Mouse (Mus musculus): ENCODE results near the gene Cnr1.

Gene Cnr1

GRCm38 (mm10) chr4:33924234-33924888, at the start of gene Cnr1:
Gene Cnr1 (plus strand): TSS chr4:33924593.
- in situ Hi-C loops (cut with MboI): no loop called here

- in situ Hi-C loops (cut with MboI): no loop called here
These were observed 44.4 kb upstream of the Cnr1 start for GRCm38 (mm10) chr4:33879944-33880343.

- in situ Hi-C loops (cut with MboI): no loop called here
These were observed 38.4 kb upstream of the Cnr1 start for GRCm38 (mm10) chr4:33886026-33886425.

- in situ Hi-C loops (cut with MboI): no loop called here
These were observed 34.4 kb upstream of the Cnr1 start for GRCm38 (mm10) chr4:33889976-33890375.

- in situ Hi-C loops (cut with MboI): no loop called here
These were observed 32.1 kb upstream of the Cnr1 start for GRCm38 (mm10) chr4:33892178-33892869.

- in situ Hi-C loops (cut with MboI): no loop called here
These were observed 30.6 kb upstream of the Cnr1 start for GRCm38 (mm10) chr4:33893841-33894240.

GRCm38 (mm10) chr4:33895046-33895445, 29.3 kb upstream of the Cnr1 start:
- in situ Hi-C loops (cut with MboI): no loop called here

- in situ Hi-C loops (cut with MboI): no loop called here
These were observed 28.9 kb upstream of the Cnr1 start for GRCm38 (mm10) chr4:33895491-33895890.

- in situ Hi-C loops (cut with MboI): no loop called here
These were observed 22.7 kb upstream of the Cnr1 start for GRCm38 (mm10) chr4:33901659-33902058.

GRCm38 (mm10) chr4:33903812-33904340, 20.5 kb upstream of the Cnr1 start:
- in situ Hi-C loops (cut with MboI): no loop called here

- in situ Hi-C loops (cut with MboI): no loop called here
These were observed 19.6 kb upstream of the Cnr1 start for GRCm38 (mm10) chr4:33904826-33905225.

GRCm38 (mm10) chr4:33908786-33909185, 15.6 kb upstream of the Cnr1 start:
- in situ Hi-C loops (cut with MboI): no loop called here

- in situ Hi-C loops (cut with MboI): no loop called here
These were observed 8.7 kb upstream of the Cnr1 start for GRCm38 (mm10) chr4:33915730-33916129.

GRCm38 (mm10) chr4:33920807-33921206, 3.6 kb upstream of the Cnr1 start:
- in situ Hi-C loops (cut with MboI): no loop called here

GRCm38 (mm10) chr4:33923151-33923760, 1.1 kb upstream of the Cnr1 start:
- in situ Hi-C loops (cut with MboI): no loop called here

GRCm38 (mm10) chr4:33923761-33924233, 596 bp upstream of the Cnr1 start:
- in situ Hi-C loops (cut with MboI): no loop called here

- in situ Hi-C loops (cut with MboI): no loop called here
These were observed 474 bp downstream of the Cnr1 start for GRCm38 (mm10) chr4:33924889-33925245.

GRCm38 (mm10) chr4:33925489-33925888, 1.1 kb downstream of the Cnr1 start:
- in situ Hi-C loops (cut with MboI): no loop called here

- in situ Hi-C loops (cut with MboI): no loop called here
These were observed 1.6 kb downstream of the Cnr1 start for GRCm38 (mm10) chr4:33926010-33926409.

- in situ Hi-C loops (cut with MboI): no loop called here
These were observed 2.4 kb downstream of the Cnr1 start for GRCm38 (mm10) chr4:33926730-33927263.

- in situ Hi-C loops (cut with MboI): no loop called here
These were observed 3.3 kb downstream of the Cnr1 start for GRCm38 (mm10) chr4:33927644-33928043.

- in situ Hi-C loops (cut with MboI): no loop called here
These were observed 4.1 kb downstream of the Cnr1 start for GRCm38 (mm10) chr4:33928450-33928849.

- in situ Hi-C loops (cut with MboI): no loop called here
These were observed 7.0 kb downstream of the Cnr1 start for GRCm38 (mm10) chr4:33931347-33931746.

Measured in mature B cell (primary cell).